Mouse (Mus musculus) heart, embryonic 16.5 days (tissue): ENCODE measurements around the gene Spz1. TPM values are rescaled to one million over a fixed set of nuclear protein-coding genes. Genes with fewer than 3 reads are reported as not detected.
A peak's percentile ranks its signal among the peaks of the same experiment; 100 is the strongest.

Experiments used
- ATAC-seq: fragments of 200-750 bp; cut with Nextera tagmentation; replicated peaks from 2 replicates; pipeline ENCODE4 v1.8.0; 2017; ENCODE audit warnings: moderate number of reproducible peaks; ENCODE audit not compliant: insufficient read depth, low FRiP score; ENCODE audit errors: extremely low read depth
- H3K27ac ChIP-seq: fragments of 300-500 bp; sonication (generic); 2 replicates; pipeline ENCODE4 v1.5.1; 2014; ENCODE audit warnings: mild to moderate bottlenecking, low read length, control low read depth, moderate library complexity
- H3K27me3 ChIP-seq: fragments of 300-500 bp; sonication (generic); 2 replicates; pipeline ENCODE4 v1.6.1; 2014; ENCODE audit warnings: low read length, mixed read lengths; ENCODE audit not compliant: control insufficient read depth, insufficient read depth
- H3K36me3 ChIP-seq: fragments of 300-500 bp; sonication (generic); 2 replicates; pipeline ENCODE4 v1.6.1; 2014; ENCODE audit not compliant: control insufficient read depth, insufficient read depth
- H3K4me1 ChIP-seq: fragments of 300-500 bp; sonication (generic); 2 replicates; pipeline ENCODE4 v1.6.1; 2014; ENCODE audit warnings: low read length, mixed read lengths; ENCODE audit not compliant: control insufficient read depth, insufficient read depth
- H3K4me2 ChIP-seq: fragments of 300-500 bp; sonication (generic); 2 replicates; pipeline ENCODE4 v1.6.1; 2014; ENCODE audit warnings: low read depth, mild to moderate bottlenecking, control low read depth, low read length
- H3K4me3 ChIP-seq: fragments of 300-500 bp; sonication (generic); 2 replicates; pipeline ENCODE4 v1.5.1; 2014; ENCODE audit warnings: mild to moderate bottlenecking, control low read depth, low read length
- H3K9ac ChIP-seq: fragments of 300-500 bp; sonication (generic); 2 replicates; pipeline ENCODE4 v1.6.1; 2014; ENCODE audit warnings: low read length, control low read depth
- H3K9me3 ChIP-seq: fragments of 300-500 bp; sonication (generic); replicated peaks from 2 replicates; pipeline ENCODE4 v1.6.1; 2016; ENCODE audit warnings: low read length; ENCODE audit not compliant: control insufficient read depth
- WGBS: fragments of 180-500 bp; shearing (Covaris S2); extraction: QIAGEN DNeasy Blood & Tissue Kit; methylation state at CpG from one replicate; pipeline ENCODE4 v1.1.7; 2014; 5-methylcytosine and 5-hydroxymethylcytosine counted together
- polyA plus RNA-seq: library from polyadenylated mRNA; unstranded; fragments of >200 nt; fragmentation: Nextera tagmentation; extraction: Ambion mirVana; gene quantifications from 2 replicates; pipeline ENCODE4 v1.2.1, GENCODE M21; 2015

The Spz1 gene
- polyA plus RNA-seq = not detected in 2 replicates

DNA sequence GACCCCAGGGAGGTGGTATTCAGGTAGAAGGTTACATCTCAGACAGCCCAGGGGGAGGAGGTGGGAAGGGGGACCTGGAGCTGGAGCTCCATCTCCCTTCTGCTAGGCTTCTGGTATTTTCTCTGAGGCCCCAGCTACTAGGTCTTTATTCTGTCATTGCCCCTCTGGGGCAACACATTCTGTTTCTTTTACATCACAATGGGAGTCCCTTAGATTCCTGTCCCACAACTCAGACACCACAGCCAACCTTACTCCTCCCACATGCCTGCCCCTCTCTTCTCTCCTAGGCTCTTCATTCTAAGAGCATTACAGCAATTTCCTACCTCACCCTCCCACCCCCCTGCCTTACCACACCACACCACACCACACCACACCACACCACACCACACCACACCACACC lies at the start of gene Spz1:
Gene Spz1, minus strand, starts transcription at position 101 of the 400 bp plus-strand sequence.
- H3K4me3 ChIP-seq = no peak within 1 kb of the TSS
- peaks cover 6% of the 10 kb centered on the region for H3K4me1 ChIP-seq
- no peaks in the 10 kb centered on the region for H3K36me3 ChIP-seq
- no peak within 1 kb of the TSS for H3K27ac ChIP-seq
- H3K4me2 ChIP-seq = no peak within 1 kb of the TSS
- H3K27me3 ChIP-seq = no peaks in the 10 kb centered on the region
- no peaks in the 10 kb centered on the region for H3K9me3 ChIP-seq
- no peak within 1 kb of the TSS for H3K9ac ChIP-seq
- ATAC-seq = no peak

DNA sequence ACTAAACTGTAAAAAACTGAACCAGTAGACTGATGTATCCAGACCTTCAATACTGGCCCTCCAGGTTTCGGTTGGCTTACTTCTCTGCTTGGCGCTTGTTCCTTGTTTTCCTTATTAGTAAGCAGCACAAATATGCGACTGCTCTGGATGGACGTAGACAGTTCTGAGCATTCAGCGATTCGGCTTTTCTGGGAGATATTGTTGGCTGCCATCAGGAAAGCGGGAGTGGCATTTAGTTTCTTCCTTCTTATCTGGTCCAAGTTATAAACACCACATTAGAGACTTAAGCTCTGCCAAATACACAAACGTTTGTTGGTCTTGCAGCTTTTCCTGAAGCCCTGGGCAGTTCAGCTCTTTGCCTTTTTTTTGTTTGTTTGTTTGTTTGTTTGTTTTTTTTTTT lies 40.5 kb upstream of the Spz1 start:
- WGBS = 83% methylated on average over 8 of the region's 8 CpGs
- no peak for ATAC-seq

DNA sequence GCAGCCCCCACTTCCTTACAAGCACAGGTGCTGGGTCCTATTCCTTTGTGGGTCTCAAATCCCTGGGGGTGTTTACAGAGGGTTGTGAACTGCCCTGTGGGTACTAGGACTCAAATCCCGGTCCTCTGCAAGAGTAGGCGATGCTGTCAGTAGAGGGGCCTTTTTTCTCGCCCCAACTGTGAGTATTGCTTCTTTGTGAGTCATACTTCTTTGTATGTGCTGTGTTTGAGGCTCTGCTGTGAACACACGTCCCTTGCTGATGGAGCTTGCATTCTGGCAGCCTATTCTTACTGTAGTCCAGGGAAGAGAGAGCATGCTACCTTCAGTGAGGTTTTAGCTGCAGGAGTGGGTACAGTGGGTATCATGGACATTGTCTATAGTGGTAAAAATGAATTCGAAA lies 39.2 kb upstream of the Spz1 start:
- WGBS = 84% methylated on average over 5 of the region's 5 CpGs
- H3K27ac ChIP-seq = no peak overlapping the region
- no peak overlapping the region for H3K4me3 ChIP-seq
- no peak overlapping the region for H3K9ac ChIP-seq
- no peaks in the 10 kb centered on the region for H3K36me3 ChIP-seq
- no peak overlapping the region for H3K4me2 ChIP-seq
- H3K27me3 ChIP-seq = no peaks in the 10 kb centered on the region
- H3K9me3 ChIP-seq = no peaks in the 10 kb centered on the region
- no peak for ATAC-seq
- H3K4me1 ChIP-seq = peaks cover 12% of the 10 kb centered on the region

More for the DNA sequence above, 40.5 kb upstream of the Spz1 start:
- no peaks in the 10 kb centered on the region for H3K36me3 ChIP-seq
- H3K9ac ChIP-seq = no peak overlapping the region
- no peak overlapping the region for H3K4me3 ChIP-seq
- H3K9me3 ChIP-seq = no peaks in the 10 kb centered on the region
- H3K27me3 ChIP-seq = no peaks in the 10 kb centered on the region
- H3K27ac ChIP-seq = no peak overlapping the region
- no peak overlapping the region for H3K4me2 ChIP-seq
- H3K4me1 ChIP-seq = peaks cover 11% of the 10 kb centered on the region

DNA sequence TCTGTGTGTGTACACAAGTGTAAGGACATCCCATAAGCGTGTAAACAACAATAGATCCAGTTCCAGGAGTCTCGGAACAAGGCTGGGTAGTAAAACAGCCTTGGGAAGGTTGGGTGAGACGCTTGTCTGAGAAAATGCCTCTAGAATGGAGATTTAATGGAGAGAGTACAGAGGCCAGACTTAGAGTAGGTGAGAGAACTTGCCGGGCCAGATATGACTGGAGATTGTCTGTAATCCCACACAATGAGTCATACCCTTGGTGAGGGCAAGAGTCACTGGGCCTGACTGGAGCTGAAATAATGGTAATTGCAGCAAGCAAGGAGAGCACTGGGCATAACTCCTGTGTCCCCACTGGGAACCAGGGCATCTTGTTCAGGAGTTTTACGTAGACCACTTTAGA lies 37.1 kb upstream of the Spz1 start:
- H3K27ac ChIP-seq = no peak overlapping the region
- peaks cover 21% of the 10 kb centered on the region for H3K4me1 ChIP-seq
- 74% methylated on average over 5 of the region's 5 CpGs for WGBS
- H3K4me2 ChIP-seq = no peak overlapping the region; the same call in 1 of the 2 replicates
- H3K9ac ChIP-seq = no peak overlapping the region
- H3K27me3 ChIP-seq = no peaks in the 10 kb centered on the region
- H3K9me3 ChIP-seq = no peaks in the 10 kb centered on the region
- no peak for ATAC-seq
- H3K4me3 ChIP-seq = no peak overlapping the region
- H3K36me3 ChIP-seq = no peaks in the 10 kb centered on the region

DNA sequence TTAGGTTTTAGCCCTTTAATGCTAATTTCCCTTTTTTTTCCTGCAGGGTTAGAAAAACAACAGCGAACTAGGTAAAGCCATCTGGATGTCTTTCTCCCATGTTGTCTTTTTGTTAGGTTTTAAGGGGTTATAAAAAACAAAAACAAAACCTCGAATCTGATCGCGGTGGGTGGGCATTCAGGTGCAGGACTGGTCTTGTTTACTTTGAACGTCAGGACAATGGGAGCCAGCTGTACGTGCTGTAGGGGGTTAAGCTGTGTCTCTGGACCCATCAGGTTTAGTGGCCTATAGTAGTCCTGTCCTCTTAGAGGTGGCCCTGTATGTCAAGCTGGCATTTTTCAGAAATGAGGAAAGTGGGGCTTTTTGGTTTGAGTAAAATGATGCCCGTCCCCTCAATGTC lies 35.9 kb upstream of the Spz1 start:
- 12% methylated on average over 7 of the region's 7 CpGs for WGBS
- no peak overlapping the region for H3K27ac ChIP-seq
- H3K9ac ChIP-seq = peak overlapping the region; percentile 90

DNA sequence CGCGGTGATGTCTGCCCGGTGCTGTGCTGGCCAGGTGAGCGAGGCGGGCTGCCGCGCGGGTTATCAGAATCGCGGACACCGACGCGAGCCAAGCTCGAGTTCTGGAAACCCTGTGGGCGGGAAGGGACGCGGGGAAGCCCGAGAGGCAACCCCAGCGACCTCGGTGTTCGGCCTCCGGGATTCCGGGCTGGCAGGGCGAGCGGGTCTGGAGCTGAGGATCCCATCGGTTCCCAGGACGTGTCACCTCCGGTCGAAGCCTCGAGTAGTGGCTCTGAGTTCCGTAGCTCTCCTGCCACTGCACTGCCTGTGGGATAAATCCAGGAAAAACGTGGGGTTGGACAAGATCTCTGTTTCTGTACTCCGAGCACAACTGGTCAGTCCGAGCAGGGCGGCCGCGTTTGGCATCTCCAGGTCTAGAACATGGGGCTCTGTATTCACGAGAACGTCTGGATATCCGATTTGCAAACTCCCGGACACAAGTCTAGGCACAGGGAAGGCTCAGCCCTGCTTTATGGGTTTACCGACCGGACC lies 35.3 kb upstream of the Spz1 start:
- WGBS = under 1% methylated on average over 43 of the region's 43 CpGs
- Histone ChIP-seq H3K36me3 (no peaks in the 10 kb centered on the region), H3K9ac (peak overlapping the region; percentile 90), H3K4me3 (peak overlapping the region; percentile 87), H3K27me3 (no peaks in the 10 kb centered on the region), H3K9me3 (no peaks in the 10 kb centered on the region), H3K27ac (peak overlapping the region; percentile 88), H3K4me1 (peaks cover 21% of the 10 kb centered on the region), H3K4me2 (peak overlapping the region; percentile 98)
- ATAC-seq = peak; percentile 34

More for the DNA sequence above, 35.9 kb upstream of the Spz1 start:
- Histone ChIP-seq H3K36me3 (no peaks in the 10 kb centered on the region), H3K4me3 (peak overlapping the region; percentile 87), H3K4me2 (peak overlapping the region; percentile 98), H3K9me3 (no peaks in the 10 kb centered on the region), H3K4me1 (peaks cover 21% of the 10 kb centered on the region), H3K27me3 (no peaks in the 10 kb centered on the region)
- ATAC-seq = no peak

DNA sequence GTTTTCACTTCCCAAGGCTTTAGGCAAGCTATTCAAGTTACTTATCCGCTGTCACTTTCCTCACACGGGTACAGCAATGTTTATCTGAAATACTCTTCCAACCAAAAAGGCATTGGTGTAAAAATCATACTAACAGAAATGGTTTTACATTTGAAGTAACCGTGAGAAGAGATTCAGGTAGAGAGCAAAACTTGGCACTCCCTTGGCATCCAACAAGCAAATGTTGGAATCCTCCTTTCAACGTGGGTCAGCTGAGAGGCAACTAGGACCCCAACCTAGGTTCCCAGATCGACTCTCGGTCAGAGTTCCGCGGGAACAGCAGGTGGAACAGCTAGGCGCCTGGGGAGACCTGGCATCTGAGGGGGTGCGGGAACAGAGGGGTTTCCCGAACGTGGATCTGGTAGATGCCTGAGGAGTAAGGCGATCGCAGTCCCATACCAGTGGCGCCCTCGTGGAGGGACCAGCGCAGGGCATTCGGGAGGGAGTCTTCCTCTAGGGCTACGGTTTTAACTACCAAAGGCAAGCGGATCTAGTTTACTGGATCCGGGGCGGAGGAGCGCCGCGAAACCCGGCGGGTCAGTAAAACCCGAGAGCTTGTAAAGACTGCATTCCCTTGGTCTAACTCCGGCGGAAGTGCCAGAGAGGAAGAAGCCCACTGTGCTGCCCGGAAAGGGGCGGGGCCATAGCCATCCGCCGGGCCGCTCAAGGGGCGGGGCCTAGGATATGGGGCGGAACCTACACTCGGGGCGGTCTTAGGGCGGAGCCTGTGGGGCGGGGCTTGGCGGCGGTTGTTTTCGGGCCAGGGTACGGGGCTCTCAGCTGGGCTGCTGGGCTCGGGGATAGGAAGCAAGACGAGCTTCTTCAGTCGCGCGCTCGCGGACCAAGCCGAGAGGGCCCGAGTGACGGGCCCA lies 34.6 kb upstream of the Spz1 start, which contains the start of gene Serinc5:
Gene Serinc5, plus strand, starts transcription at position 781 of the 911 bp plus-strand sequence.
- peak within 1 kb of the TSS; percentile 87 for H3K4me3 ChIP-seq
- no peaks in the 10 kb centered on the region for H3K9me3 ChIP-seq
- peak; percentile 96 for ATAC-seq
- under 1% methylated on average over 55 of the region's 55 CpGs for WGBS
- peak within 1 kb of the TSS; percentile 96 for H3K27ac ChIP-seq
- H3K4me1 ChIP-seq = peaks cover 21% of the 10 kb centered on the region
- peak within 1 kb of the TSS; percentile 90 for H3K9ac ChIP-seq
- peak within 1 kb of the TSS; percentile 98 for H3K4me2 ChIP-seq
- H3K27me3 ChIP-seq = no peaks in the 10 kb centered on the region
- H3K36me3 ChIP-seq = no peaks in the 10 kb centered on the region

DNA sequence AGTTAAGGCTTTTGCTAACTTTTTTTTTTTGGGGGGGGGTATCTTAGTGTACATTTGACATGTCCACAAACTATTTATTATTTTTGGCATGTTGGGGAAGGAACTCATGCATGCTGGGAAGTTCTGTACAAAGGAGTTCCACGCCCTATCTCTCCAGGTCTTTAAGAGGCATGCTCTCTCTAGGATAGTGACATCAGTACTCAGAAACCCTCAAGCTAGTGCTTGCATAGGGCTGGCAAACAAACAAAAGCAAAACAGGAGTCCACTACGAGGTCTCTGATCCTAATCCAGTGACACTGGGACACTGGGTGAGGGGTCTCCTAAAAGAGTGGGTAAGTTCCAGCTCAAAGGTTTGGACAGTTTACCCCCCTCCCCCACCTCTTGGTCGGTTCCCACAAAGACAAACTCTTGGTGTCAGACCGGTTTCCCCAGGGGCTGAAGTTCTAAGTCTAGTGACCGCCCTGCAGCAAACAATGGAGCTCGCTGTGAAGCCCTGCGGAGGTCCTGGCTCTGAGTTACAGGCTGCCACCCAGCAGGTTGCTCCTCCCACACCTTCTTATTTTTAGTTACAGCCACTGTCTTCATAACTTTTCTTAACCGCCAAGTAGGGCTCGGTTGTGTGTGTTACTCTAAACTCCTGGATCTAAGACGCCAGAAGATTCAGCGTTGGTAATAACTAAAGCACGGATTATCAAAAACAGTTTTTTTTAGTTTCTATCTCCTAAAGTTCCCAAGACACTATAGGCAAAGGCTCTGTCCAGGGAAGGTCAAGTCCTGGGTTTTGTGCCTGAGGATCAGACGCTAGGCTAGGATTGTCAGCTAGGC lies 33.7 kb upstream of the Spz1 start:
- Histone ChIP-seq H3K4me1 (peaks cover 21% of the 10 kb centered on the region), H3K9ac (peak overlapping the region; percentile 85), H3K27ac (peak overlapping the region; percentile 96), H3K4me2 (peak overlapping the region; percentile 98), H3K36me3 (no peaks in the 10 kb centered on the region), H3K9me3 (no peaks in the 10 kb centered on the region), H3K4me3 (peak overlapping the region; percentile 87), H3K27me3 (no peaks in the 10 kb centered on the region)
- 6% methylated on average over 13 of the region's 13 CpGs for WGBS
- ATAC-seq = peak; percentile 37; the same call in 1 of the 2 replicates
